Mouse (Mus musculus) olfactory bulb, adult 2 months (tissue): Measurements from ENCODE around the gene Skp1a.

ENCODE experiments used
- CTCF ChIP-seq: fragments of 200-500 bp; IDR thresholded peaks from 2 replicates; pipeline ENCODE4 v1.5.1; 2012; ENCODE audit warnings: low read depth, mild to moderate bottlenecking, low read length, moderate library complexity; ENCODE audit not compliant: insufficient read depth
- POLR2A ChIP-seq: fragments of 200-500 bp; IDR thresholded peaks from 2 replicates; pipeline ENCODE4 v1.6.1; 2012; ENCODE audit warnings: mild to moderate bottlenecking, low read depth, low read length, moderate library complexity; ENCODE audit not compliant: insufficient read depth

DNA sequence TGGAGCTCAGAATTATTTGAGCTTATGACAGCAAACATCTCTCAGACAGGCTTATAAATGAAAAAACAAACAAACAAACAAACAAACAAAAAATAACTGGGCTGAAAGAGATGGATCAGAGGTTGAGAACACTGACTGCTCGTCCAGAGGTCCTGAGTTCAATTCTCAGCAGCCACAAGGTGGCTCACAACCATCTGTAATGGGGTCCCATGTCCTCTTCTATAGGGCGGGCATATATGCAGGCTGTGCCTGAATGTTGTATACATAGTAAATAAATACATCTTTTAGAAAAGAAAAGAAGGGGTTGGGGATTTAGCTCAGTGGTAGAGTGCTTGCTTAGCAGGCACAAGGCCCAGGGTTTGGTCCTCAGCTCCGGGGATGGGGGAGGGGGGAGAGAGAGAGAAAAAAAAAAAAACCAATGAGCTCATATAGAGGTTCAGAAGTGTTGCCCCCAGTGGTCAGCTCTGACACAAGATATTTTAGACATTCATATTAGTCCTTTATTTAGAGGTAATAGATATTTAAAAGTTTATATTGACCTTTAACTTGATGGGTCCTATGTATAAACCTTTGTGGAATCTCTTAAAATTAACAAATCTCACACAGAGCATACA, 5.7 kb upstream of the Skp1a start:
- TF ChIP-seq CTCF (no peak), POLR2A (no peak)
